Mouse (Mus musculus): ENCODE data around the gene Tefm. TPM values are rescaled to one million over a fixed set of nuclear protein-coding genes. Genes with fewer than 3 reads are reported as not detected.

Tefm gene
- total RNA-seq, 4 experiments from 2014 or later = 7.5 to 14.8 (median 10.9) TPM

- DNase-seq (ENCODE audit: low spot score in 2 of 2) = no peak
These were observed 43.4 kb downstream of the Tefm start for GRCm38 (mm10) chr11:80098444-80099056.

- no peak for DNase-seq (ENCODE audit: low spot score in 2 of 2)
These were observed 51.3 kb downstream of the Tefm start for GRCm38 (mm10) chr11:80090555-80091164.

- DNase-seq (ENCODE audit: low spot score in 2 of 2) = no peak
These were observed 52.2 kb downstream of the Tefm start for GRCm38 (mm10) chr11:80089817-80090214.

GRCm38 (mm10) chr11:80088917-80089816 lies 52.8 kb downstream of the Tefm start, which contains the start of gene Atad5:
TSS of gene Atad5 (plus strand) at chr11:80089400.
- DNase-seq (ENCODE audit: low spot score in 2 of 2) = peak; percentile 67 to 86

- peak; percentile 63 to 71 for DNase-seq (ENCODE audit: low spot score in 2 of 2)
These were observed 55.1 kb downstream of the Tefm start for GRCm38 (mm10) chr11:80086844-80087243.

Other genes with a start within 250 kb of the Tefm start
- gene Utp6, start 179.8 kb downstream of the Tefm start, total RNA-seq (2022) = 10 to 100 TPM; 25.3 to 31.4 (median 28.2) TPM
- gene Suz12, start 149.1 kb downstream of the Tefm start, total RNA-seq (2022) = 10 to 100 TPM; 34.4 to 48.9 (median 44.7) TPM
- gene Crlf3, start 61.2 kb downstream of the Tefm start, total RNA-seq (2022) = 10 to 100 TPM; 16.1 to 23.6 (median 21.1) TPM
- 1 to 10 TPM; 3.4 to 4.9 (median 3.6) TPM for gene Atad5, start 52.8 kb downstream of the Tefm start, total RNA-seq (2022)
- gene Adap2, start 11.9 kb upstream of the Tefm start, total RNA-seq (2022) = 10 to 100 TPM in 2 of 4 experiments, 1 to 10 TPM in 2; 6.9 to 12.6 (median 9.4) TPM
- gene Rnf135, start 41.7 kb upstream of the Tefm start, total RNA-seq (2022) = 1 to 10 TPM; 2.8 to 5.7 (median 4.6) TPM
- 10 to 100 TPM; 60.6 to 69.5 (median 63.4) TPM for gene Rhot1, start 66.8 kb upstream of the Tefm start, total RNA-seq (2022)
- 10 to 100 TPM; 23.0 to 29.2 (median 24.2) TPM for gene Rhbdl3, start 158.7 kb upstream of the Tefm start, total RNA-seq (2022)
- 10 to 100 TPM; 49.0 to 55.7 (median 53.1) TPM for gene 5730455P16Rik, start 235.9 kb upstream of the Tefm start, total RNA-seq (2022)
- gene Zfp207, start 241.1 kb upstream of the Tefm start, total RNA-seq (2022) = 100 to 1,000 TPM; 100 to 117 (median 107) TPM